Mouse (Mus musculus): ENCODE results near the gene Adcy3.
A peak's percentile ranks its signal among the peaks of the same experiment; 100 is the strongest.

DNA sequence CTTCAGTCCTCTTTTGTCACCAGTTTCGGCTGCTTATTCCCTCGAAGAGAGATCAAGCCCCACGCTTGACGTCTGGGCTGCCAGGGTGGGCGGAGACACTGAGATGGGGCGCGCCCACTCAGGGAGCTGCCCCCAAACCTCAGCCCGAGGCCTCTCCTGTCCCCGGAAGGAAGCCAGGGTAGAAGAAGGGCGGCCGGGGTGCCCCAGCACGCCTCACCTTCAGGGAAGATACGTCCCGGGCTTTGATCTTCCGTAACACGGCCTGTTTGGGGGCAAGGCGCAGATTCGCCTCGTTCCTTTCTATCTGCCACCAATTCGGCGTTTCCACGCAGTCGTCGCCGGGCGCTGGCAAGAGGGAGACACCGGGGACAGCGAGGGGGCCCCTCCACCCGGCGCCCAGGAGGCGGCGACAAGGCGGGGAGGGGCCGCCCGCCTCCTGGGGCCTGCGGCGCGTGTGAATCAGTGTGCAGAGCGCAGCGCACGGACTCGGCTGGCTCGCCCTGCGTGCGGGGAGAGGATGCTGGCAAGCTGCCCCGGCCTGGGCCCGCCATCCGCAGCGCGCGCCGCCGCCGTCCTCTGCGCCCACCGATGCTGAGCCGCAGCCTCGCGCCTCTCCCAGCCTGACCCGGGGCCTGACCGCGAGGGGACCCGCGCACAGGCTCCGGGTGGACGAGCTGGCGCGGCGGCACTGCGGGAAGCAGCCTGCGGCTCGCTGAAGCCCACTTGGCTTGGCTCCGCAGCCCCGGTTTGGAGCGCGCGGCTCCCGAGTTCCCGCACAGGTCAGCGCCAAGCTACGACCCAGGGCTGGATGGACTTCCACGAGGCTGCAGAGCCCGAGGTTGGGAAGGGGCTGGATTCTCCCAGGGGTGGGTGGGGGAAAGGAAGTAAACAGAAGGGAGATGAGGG, at the start of gene Adcy3:
- TF ChIP-seq CTCF (IDR thresholded peaks at IDR 0.05; ENCODE audit: insufficient read depth, low read length) (no peak), POLR2A (IDR thresholded peaks at IDR 0.05; ENCODE audit: borderline replicate concordance, extremely low read depth, low read depth, low read length) (peak; percentile 27; the same call in 1 of the 2 replicates)
